Mouse (Mus musculus): Measurements from ENCODE around the gene Hmgn2. TPM values are rescaled to one million over a fixed set of nuclear protein-coding genes. Genes with fewer than 3 reads are reported as not detected.
A peak's percentile ranks its signal among the peaks of the same experiment; 100 is the strongest.

The Hmgn2 gene
- total and polyA plus RNA-seq, 3 experiments, result 157 to 195 (median 161) TPM

DNA sequence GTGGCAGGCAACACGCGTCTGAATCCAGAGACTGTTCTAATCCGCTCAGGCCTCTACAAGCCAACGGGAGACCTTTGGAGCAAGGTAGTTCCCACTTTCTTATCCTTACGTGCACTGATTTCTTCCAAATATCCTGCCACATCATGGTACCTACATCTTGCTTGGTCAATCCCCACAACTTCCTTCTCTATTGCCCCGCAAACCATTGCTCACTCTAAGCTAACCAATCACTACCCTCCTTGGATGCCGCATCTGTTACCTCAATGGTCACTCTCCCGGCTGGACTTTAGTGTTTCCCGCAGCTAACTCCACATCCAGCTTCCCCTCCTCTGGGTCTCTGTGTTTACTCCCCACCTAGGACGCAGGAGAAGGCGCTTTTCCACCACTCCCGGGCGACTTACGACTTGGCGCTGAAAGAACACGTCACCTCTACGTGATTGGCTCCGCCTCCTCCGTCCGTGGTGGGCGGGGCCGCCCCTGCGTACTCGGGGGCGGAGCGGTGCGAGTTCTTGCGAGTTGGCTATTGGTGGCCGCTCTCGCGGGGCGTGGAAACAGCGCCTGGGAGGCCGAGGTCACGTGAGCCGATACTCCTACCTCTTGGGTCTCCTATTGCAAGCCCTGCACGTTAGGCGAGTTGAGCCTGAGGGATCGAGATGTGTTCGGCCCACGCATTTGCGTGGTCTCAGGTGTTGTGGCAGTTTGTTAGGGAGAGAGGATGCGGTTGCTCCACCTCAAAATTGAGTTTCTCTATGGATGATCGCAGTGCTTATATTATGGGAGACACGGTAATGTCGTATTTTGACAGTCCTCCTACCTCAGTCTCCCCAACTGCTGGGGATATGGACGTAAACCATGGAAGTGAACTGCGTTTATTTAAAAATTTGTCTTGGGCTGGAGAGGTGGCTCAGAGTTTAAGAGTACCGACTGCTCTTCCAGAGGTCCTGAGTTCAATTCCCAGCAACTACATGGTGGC lies 32.3 kb upstream of the Hmgn2 start, which contains the start of gene Dhdds:
TSS of gene Dhdds (minus strand) at position 453 of the 973 bp plus-strand sequence.
- H3K79me2 ChIP-seq (replicated peaks; ENCODE audit: control insufficient read depth, extremely low read depth, insufficient read depth, poor library complexity, severe bottlenecking), result peaks cover 14% of the 10 kb centered on the region
- no peaks in the 10 kb centered on the region for H3K9me3 ChIP-seq (replicated peaks; ENCODE audit: low read length)
- TF ChIP-seq CTCF (conservative IDR thresholded peaks at IDR 0.05 in 1 of 2, IDR thresholded peaks at IDR 0.05 in 1 of 2; ENCODE audit: low read depth in 2 of 2, low read length in 2 of 2) (no peak), JUND (conservative IDR thresholded peaks at IDR 0.05; ENCODE audit: low read depth, low read length) (no peak), HCFC1 (IDR thresholded peaks at IDR 0.05; ENCODE audit: low read depth, low read length) (peak; percentile 81), MAZ (IDR thresholded peaks at IDR 0.05; ENCODE audit: low read depth, low read length) (peak; percentile 71; the same call in 1 of the 2 replicates), SMC3 (IDR thresholded peaks at IDR 0.05; ENCODE audit: low read depth, low read length) (no peak), JUN (IDR thresholded peaks at IDR 0.05; ENCODE audit: insufficient read depth, low read depth, low read length) (no peak), BHLHE40 (IDR thresholded peaks at IDR 0.05; ENCODE audit: low read depth, low read length) (no peak), ELF1 (IDR thresholded peaks at IDR 0.05; ENCODE audit: low read depth, low read length) (peak; percentile 44; the same call in 1 of the 2 replicates), EP300 (IDR thresholded peaks at IDR 0.05; ENCODE audit: low read length) (no peak), POLR2A (IDR thresholded peaks at IDR 0.05; ENCODE audit: low read depth, low read length) (peak; percentile 89), CHD2 (IDR thresholded peaks at IDR 0.05; ENCODE audit: low read length) (no peak), MAFK (IDR thresholded peaks at IDR 0.05; ENCODE audit: insufficient replicate concordance, low read length) (no peak), GABPA (IDR thresholded peaks at IDR 0.05; ENCODE audit: insufficient replicate concordance, low read depth, low read length) (no peak), TBP (conservative IDR thresholded peaks at IDR 0.05; ENCODE audit: low read depth, low read length) (no peak), ZNF384 (IDR thresholded peaks at IDR 0.05; ENCODE audit: low read depth, low read length) (no peak), USF1 (IDR thresholded peaks at IDR 0.05; ENCODE audit: low read depth, low read length) (no peak), MAX (IDR thresholded peaks at IDR 0.05; ENCODE audit: low read length) (no peak), MXI1 (IDR thresholded peaks at IDR 0.05; ENCODE audit: low read depth, low read length) (peak; percentile 85), RAD21 (IDR thresholded peaks at IDR 0.05; ENCODE audit: low read depth, low read length) (no peak), ZKSCAN1 (IDR thresholded peaks at IDR 0.05; ENCODE audit: borderline replicate concordance, low read depth, low read length) (no peak), ETS1 (conservative IDR thresholded peaks at IDR 0.05; ENCODE audit: low read depth, low read length) (no peak), USF2 (conservative IDR thresholded peaks at IDR 0.05; ENCODE audit: low read depth, low read length) (no peak), E2F4 (IDR thresholded peaks at IDR 0.05; ENCODE audit: insufficient replicate concordance, low read depth, low read length) (no peak), RCOR1 (conservative IDR thresholded peaks at IDR 0.05; ENCODE audit: low read depth, low read length) (no peak), ZC3H11A (IDR thresholded peaks at IDR 0.05; ENCODE audit: low read depth, low read length) (no peak), ZMIZ1 (IDR thresholded peaks at IDR 0.05; ENCODE audit: low read depth, low read length) (peak; percentile 62), UBTF (IDR thresholded peaks at IDR 0.05; ENCODE audit: low read depth, low read length) (no peak), MEF2A (IDR thresholded peaks at IDR 0.05; ENCODE audit: borderline replicate concordance, low read depth, low read length) (0 out of 2 replicates have a peak, but pooled peaks have one; percentile 45), KAT2A (IDR thresholded peaks at IDR 0.05; ENCODE audit: insufficient replicate concordance, low read length) (peak; percentile 56; the same call in 1 of the 2 replicates), NELFE (IDR thresholded peaks at IDR 0.05; ENCODE audit: low read depth, low read length) (peak; percentile 80), CHD1 (IDR thresholded peaks at IDR 0.05; ENCODE audit: low read depth, low read length) (no peak), SIN3A (IDR thresholded peaks at IDR 0.05; ENCODE audit: low read length) (peak; percentile 86), TCF12 (IDR thresholded peaks at IDR 0.05; ENCODE audit: low read depth, low read length) (peak; percentile 51), POLR2AphosphoS2 (IDR thresholded peaks at IDR 0.05; ENCODE audit: low read depth, low read length) (peak; percentile 67; the same call in 1 of the 2 replicates), MYC (IDR thresholded peaks at IDR 0.05; ENCODE audit: low read depth, low read length) (no peak), NRF1 (IDR thresholded peaks at IDR 0.05; ENCODE audit: low read depth, low read length) (0 out of 2 replicates have a peak, but pooled peaks have one; percentile 16), PAX5 (IDR thresholded peaks at IDR 0.05; ENCODE audit: low read length) (no peak), IRF4 (IDR thresholded peaks at IDR 0.05; ENCODE audit: low read depth, low read length) (0 out of 2 replicates have a peak, but pooled peaks have one; percentile 11)
- dilution Hi-C loops (cut with MboI; ENCODE audit: extremely low pct_ligation_motif_present, extremely low pct_unique_long_range_greater_than_20kb, low sequenced_read_pairs) (no loop called here), in situ Hi-C loops (cut with MboI; ENCODE audit: low pct_ligation_motif_present, low pct_unique_long_range_greater_than_20kb, low sequenced_read_pairs) (no loop called here)
- H3K4me3 ChIP-seq (replicated peaks in 1 of 3; ENCODE audit: low read depth in 2 of 3, low read length in 2 of 3, poor library complexity in 1 of 3), result peak within 1 kb of the TSS; percentile 88 to 97 (median 95)
- peak within 1 kb of the TSS; percentile 74 for H3K4me2 ChIP-seq (ENCODE audit: insufficient read depth, low read depth, poor library complexity, severe bottlenecking)
- H3K27ac ChIP-seq (ENCODE audit: insufficient read depth, low read depth), result no peak within 1 kb of the TSS
- H3K27me3 ChIP-seq (replicated peaks), result peaks cover 9% of the 10 kb centered on the region
- H3K4me1 ChIP-seq (ENCODE audit: control insufficient read depth in 1 of 2, insufficient read depth in 2 of 2), result peaks cover 0 to 19% of the 10 kb centered on the region in 2 experiments
- peaks cover 15 to 27% of the 10 kb centered on the region in 2 experiments for H3K36me3 ChIP-seq (replicated peaks in 1 of 2; ENCODE audit: control insufficient read depth in 1 of 2, insufficient read depth in 1 of 2, low read length in 1 of 2)
- peak; percentile 95 for DNase-seq (ENCODE audit: extremely low read depth)
- peak within 1 kb of the TSS; percentile 94 for H3K9ac ChIP-seq (ENCODE audit: insufficient read depth, low read depth)
